Mouse (Mus musculus): ENCODE measurements at regions not wholly inside any gene's neighbourhood (a gene's known extent, or its start where the extent isn't known, plus 50 kb on each side); places are given as distances from the start of the nearest gene placed in this dataset.
"Not testable (repeated sequence)": the region's sequence is repeated elsewhere in the genome, so short reads cannot be mapped to it uniquely, and the experiment has no call there.

- no peaks in the 10 kb centered on the region for H3K9me3 ChIP-seq (replicated peaks)
- no peak overlapping the region for H3K4me2 ChIP-seq
These were observed 86.4 kb upstream of the Commd3 start for GRCm38 (mm10) chr2:18585564-18586336.

DNA sequence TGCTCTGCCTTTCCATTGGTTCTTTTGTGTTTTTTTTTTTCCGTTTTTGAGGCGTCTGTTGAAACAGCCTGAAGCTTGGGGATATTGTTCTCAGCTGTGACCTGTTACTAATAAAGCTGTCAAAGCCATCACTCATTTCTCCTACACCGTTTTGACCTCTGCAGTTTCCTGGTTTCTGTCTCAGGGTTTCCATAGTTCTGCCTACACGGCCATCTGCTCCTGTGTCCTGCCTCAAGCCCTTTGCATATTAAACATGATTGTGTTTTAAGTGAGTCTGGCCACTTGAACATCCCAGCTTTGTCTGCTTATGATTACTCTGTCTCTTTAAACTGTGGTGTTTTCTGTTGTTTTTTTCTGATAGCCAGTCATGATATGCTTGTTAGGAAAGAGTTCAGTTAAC is 114.1 kb upstream of the Commd3 start:
- no peak for ATAC-seq
- H3K4me1 ChIP-seq, result no peaks in the 10 kb centered on the region
- no peaks in the 10 kb centered on the region for H3K36me3 ChIP-seq (ENCODE audit: poor library complexity, severe bottlenecking)
- H3K27ac ChIP-seq, result no peak overlapping the region
- H3K4me2 ChIP-seq, result no peak overlapping the region
- no peaks in the 10 kb centered on the region for H3K9me3 ChIP-seq (replicated peaks)
- H3K9ac ChIP-seq, result no peak overlapping the region
- no peaks in the 10 kb centered on the region for H3K27me3 ChIP-seq
- WGBS, result 55% methylated on average over 4 of the region's 4 CpGs
- no peak overlapping the region for H3K4me3 ChIP-seq

More at GRCm38 (mm10) chr2:18585564-18586336, 86.4 kb upstream of the Commd3 start:
- Histone ChIP-seq H3K4me3 (no peak overlapping the region), H3K27ac (no peak overlapping the region), H3K4me1 (peaks cover 3% of the 10 kb centered on the region), H3K36me3 (ENCODE audit: poor library complexity, severe bottlenecking) (no peaks in the 10 kb centered on the region), H3K27me3 (peaks cover 4% of the 10 kb centered on the region; the same call in 1 of the 2 replicates), H3K9ac (no peak overlapping the region)
- ATAC-seq, result no peak
- 49% methylated on average over 9 of the region's 9 CpGs for WGBS

DNA sequence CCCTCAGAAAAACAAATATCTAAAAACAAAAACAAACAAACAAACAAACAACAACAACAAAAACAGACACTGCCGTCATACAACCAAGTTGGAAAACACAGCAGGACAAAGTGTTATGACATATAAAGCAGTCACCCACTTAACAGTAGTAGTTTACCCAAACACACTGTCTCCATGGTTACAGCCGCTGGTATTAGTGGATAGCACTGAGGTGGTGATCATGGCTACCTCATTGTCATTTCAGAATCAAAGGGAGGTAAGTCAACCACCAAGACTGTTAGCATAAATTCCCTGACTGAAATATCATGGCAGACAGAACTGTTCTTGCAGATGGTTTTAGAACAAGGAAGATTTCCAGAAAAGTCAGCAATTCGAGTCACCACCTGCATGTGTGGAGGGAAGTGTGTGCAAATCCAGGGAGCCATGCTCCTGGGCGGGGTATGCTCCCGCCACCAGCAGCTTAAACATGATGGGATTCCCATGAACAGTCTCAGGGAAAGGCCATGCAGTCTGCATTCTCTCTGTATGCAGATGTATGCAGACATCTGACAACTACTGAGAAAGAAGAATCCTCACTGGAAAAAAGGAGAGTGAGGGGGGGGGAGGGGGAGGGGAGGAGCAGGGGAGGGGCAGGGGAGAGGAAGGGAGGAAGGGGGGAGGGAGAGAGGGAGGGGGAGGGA is 124.1 kb upstream of the Commd3 start:
- H3K27ac ChIP-seq, result no peak overlapping the region
- H3K9ac ChIP-seq, result no peak overlapping the region
- 73% methylated on average over 5 of the region's 5 CpGs for WGBS
- no peak; the same call in 1 of the 2 replicates for ATAC-seq
- no peak overlapping the region for H3K4me3 ChIP-seq
- H3K4me2 ChIP-seq, result no peak overlapping the region
- H3K4me1 ChIP-seq, result no peaks in the 10 kb centered on the region
- H3K36me3 ChIP-seq (ENCODE audit: poor library complexity, severe bottlenecking), result no peaks in the 10 kb centered on the region
- no peaks in the 10 kb centered on the region for H3K27me3 ChIP-seq
- H3K9me3 ChIP-seq (replicated peaks), result no peaks in the 10 kb centered on the region

GRCm38 (mm10) chr2:18524387-18524786 is 131.8 kb upstream of the Dnajc1 start:
- ATAC-seq, result no peak
- H3K9ac ChIP-seq, result no peak overlapping the region
- no peaks in the 10 kb centered on the region for H3K36me3 ChIP-seq (ENCODE audit: poor library complexity, severe bottlenecking)
- no peaks in the 10 kb centered on the region for H3K27me3 ChIP-seq
- no peak overlapping the region for H3K4me3 ChIP-seq
- 90% methylated on average over 7 of the region's 7 CpGs for WGBS
- no peak overlapping the region for H3K4me2 ChIP-seq
- no peaks in the 10 kb centered on the region for H3K9me3 ChIP-seq (replicated peaks)
- H3K27ac ChIP-seq, result no peak overlapping the region
- no peaks in the 10 kb centered on the region for H3K4me1 ChIP-seq

DNA sequence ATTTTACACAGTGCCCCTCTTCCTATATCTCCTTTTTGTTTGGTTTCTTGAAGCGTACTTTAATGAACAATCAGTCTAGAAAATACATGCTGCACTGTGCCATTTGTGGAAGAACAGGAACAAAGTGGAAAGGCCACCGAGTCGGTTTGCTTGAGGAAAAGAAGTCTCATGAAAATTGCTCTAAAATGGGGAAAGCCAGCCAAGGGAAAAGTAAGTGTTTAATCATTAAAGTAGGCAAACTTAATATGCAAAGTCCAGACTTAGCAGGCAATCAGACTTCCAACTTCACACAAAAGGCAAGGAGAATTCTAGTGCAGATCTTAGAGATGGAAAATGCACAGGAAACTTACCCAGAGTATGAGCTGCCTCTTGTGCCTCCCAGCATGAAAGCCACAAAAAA is 131.3 kb upstream of the Dnajc1 start:
- H3K9me3 ChIP-seq (replicated peaks), result no peaks in the 10 kb centered on the region
- H3K9ac ChIP-seq, result no peak overlapping the region
- no peak overlapping the region for H3K4me2 ChIP-seq
- no peak overlapping the region for H3K27ac ChIP-seq
- 66% methylated on average over 3 of the region's 3 CpGs for WGBS
- H3K27me3 ChIP-seq, result no peaks in the 10 kb centered on the region
- no peaks in the 10 kb centered on the region for H3K36me3 ChIP-seq (ENCODE audit: poor library complexity, severe bottlenecking)
- ATAC-seq, result no peak
- no peaks in the 10 kb centered on the region for H3K4me1 ChIP-seq
- H3K4me3 ChIP-seq, result no peak overlapping the region

GRCm38 (mm10) chr2:18513435-18513834 is 120.8 kb upstream of the Dnajc1 start:
- no peak for ATAC-seq
- Histone ChIP-seq H3K4me3 (no peak overlapping the region), H3K27me3 (no peaks in the 10 kb centered on the region), H3K4me2 (no peak overlapping the region), H3K27ac (no peak overlapping the region), H3K9ac (no peak overlapping the region), H3K4me1 (no peaks in the 10 kb centered on the region), H3K36me3 (ENCODE audit: poor library complexity, severe bottlenecking) (no peaks in the 10 kb centered on the region), H3K9me3 (replicated peaks) (no peaks in the 10 kb centered on the region)

- no peak overlapping the region for H3K4me3 ChIP-seq
- WGBS, result 85% methylated on average over 1 of the region's 1 CpGs
These were observed 116.7 kb upstream of the Dnajc1 start for GRCm38 (mm10) chr2:18509317-18509716.

DNA sequence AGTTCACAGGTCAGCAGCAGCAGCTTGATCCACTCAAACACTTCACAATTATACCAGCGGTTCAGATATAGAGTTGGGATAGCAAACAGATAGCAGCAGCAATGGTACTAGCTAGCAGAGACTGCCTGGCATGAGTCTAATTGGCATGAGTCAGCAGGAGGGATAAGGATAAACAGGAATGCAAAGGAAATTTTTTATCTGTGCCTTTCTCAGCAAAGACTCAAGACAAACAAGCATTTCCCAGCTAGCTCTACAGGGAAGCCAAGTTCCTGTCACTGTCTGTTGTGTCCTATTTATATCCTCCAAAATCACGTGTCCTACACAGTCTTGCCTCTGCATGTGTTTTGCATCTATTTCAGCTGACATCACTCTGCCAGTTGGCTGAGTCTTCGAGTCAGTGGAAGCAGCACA is 80.7 kb upstream of the Dnajc1 start:
- H3K9ac ChIP-seq, result no peak overlapping the region
- WGBS, result 77% methylated on average over 3 of the region's 3 CpGs
- H3K27ac ChIP-seq, result no peak overlapping the region

More at GRCm38 (mm10) chr2:18509317-18509716, 116.7 kb upstream of the Dnajc1 start:
- Histone ChIP-seq H3K9ac (no peak overlapping the region), H3K4me1 (no peaks in the 10 kb centered on the region), H3K36me3 (ENCODE audit: poor library complexity, severe bottlenecking) (no peaks in the 10 kb centered on the region), H3K4me2 (no peak overlapping the region), H3K27ac (no peak overlapping the region), H3K27me3 (no peaks in the 10 kb centered on the region), H3K9me3 (replicated peaks) (no peaks in the 10 kb centered on the region)
- ATAC-seq, result no peak

GRCm38 (mm10) chr2:18460901-18461300 is 68.3 kb upstream of the Dnajc1 start:
- Histone ChIP-seq H3K27ac (no peak overlapping the region), H3K36me3 (ENCODE audit: poor library complexity, severe bottlenecking) (no peaks in the 10 kb centered on the region), H3K4me2 (no peak overlapping the region)

More for the DNA sequence above, 80.7 kb upstream of the Dnajc1 start:
- Histone ChIP-seq H3K27me3 (no peaks in the 10 kb centered on the region), H3K4me3 (no peak overlapping the region), H3K9me3 (replicated peaks) (no peaks in the 10 kb centered on the region), H3K4me1 (no peaks in the 10 kb centered on the region), H3K36me3 (ENCODE audit: poor library complexity, severe bottlenecking) (no peaks in the 10 kb centered on the region), H3K4me2 (no peak overlapping the region)
- ATAC-seq, result peak; percentile 93; the same call in 1 of the 2 replicates

GRCm38 (mm10) chr2:18460281-18460680 is 67.7 kb upstream of the Dnajc1 start:
- WGBS, result 76% methylated on average over 3 of the region's 3 CpGs
- H3K4me2 ChIP-seq; H3K27me3 ChIP-seq; H3K4me3 ChIP-seq; H3K9me3 ChIP-seq (replicated peaks); H3K27ac ChIP-seq; H3K9ac ChIP-seq; ATAC-seq; H3K36me3 ChIP-seq (ENCODE audit: poor library complexity, severe bottlenecking); H3K4me1 ChIP-seq: not testable (repeated sequence)

More at GRCm38 (mm10) chr2:18460901-18461300, 68.3 kb upstream of the Dnajc1 start:
- Histone ChIP-seq H3K27me3 (no peaks in the 10 kb centered on the region), H3K4me3 (no peak overlapping the region), H3K4me1 (no peaks in the 10 kb centered on the region), H3K9ac (no peak overlapping the region), H3K9me3 (replicated peaks) (peaks cover 3% of the 10 kb centered on the region; the same call in 1 of the 2 replicates)
- ATAC-seq, result no peak
- WGBS, result 88% methylated on average over 4 of the region's 4 CpGs

DNA sequence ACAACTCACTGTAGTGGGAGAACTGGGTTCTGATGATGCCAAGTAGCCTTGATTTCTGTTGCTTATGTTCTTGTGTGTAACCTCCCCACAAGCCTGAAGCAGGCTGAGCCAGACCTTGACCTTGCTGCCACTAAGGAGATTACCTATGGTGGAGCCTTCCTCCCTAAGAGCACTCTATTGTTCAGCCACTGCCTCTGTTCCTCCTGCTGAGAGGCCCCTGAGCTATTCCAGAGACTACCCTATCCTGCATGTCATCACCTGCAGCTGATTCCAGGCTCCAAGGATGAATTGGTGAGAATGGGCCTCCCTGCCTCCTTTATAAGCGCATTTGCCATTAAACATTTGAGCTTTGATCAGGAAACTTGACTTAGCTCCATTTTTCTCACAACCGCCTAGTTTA is 60.8 kb upstream of the Dnajc1 start:
- not testable (repeated sequence) for H3K9me3 ChIP-seq (replicated peaks); H3K9ac ChIP-seq; H3K4me3 ChIP-seq; H3K4me1 ChIP-seq; H3K27ac ChIP-seq; H3K27me3 ChIP-seq; H3K36me3 ChIP-seq (ENCODE audit: poor library complexity, severe bottlenecking); ATAC-seq
- WGBS, result 25% methylated on average over 2 of the region's 2 CpGs
- peak overlapping the region; percentile 29; the same call in 1 of the 2 replicates for H3K4me2 ChIP-seq

DNA sequence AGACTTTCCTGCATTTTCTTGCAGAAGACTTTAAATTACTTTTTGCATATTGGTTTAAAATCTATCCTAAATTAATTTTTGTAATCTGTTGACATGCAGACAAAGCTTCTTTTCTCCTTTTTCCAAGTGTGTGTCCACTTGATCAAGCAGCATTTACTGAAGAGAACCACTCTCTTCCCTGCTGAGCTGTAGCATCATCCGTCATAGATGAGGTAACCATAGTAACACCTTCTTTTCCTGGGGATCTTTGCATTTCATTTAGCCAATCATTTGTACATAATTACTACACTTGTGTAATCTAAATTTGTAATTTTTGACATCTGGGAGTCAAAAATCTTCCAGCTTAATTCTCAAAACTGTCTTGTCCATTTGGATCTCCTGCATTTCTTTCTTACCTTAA is 53.2 kb upstream of the Dnajc1 start:
- Histone ChIP-seq H3K27me3 (no peaks in the 10 kb centered on the region), H3K27ac (no peak overlapping the region), H3K9ac (no peak overlapping the region), H3K36me3 (ENCODE audit: poor library complexity, severe bottlenecking) (no peaks in the 10 kb centered on the region), H3K4me2 (no peak overlapping the region), H3K4me1 (no peaks in the 10 kb centered on the region), H3K4me3 (no peak overlapping the region), H3K9me3 (replicated peaks) (no peaks in the 10 kb centered on the region)
- 33% methylated on average over 1 of the region's 1 CpGs for WGBS
- ATAC-seq, result no peak

Data from forebrain, embryonic 13.5 days (tissue).